Mouse (Mus musculus): ENCODE results near the gene Pmepa1.

The Pmepa1 gene

DNA sequence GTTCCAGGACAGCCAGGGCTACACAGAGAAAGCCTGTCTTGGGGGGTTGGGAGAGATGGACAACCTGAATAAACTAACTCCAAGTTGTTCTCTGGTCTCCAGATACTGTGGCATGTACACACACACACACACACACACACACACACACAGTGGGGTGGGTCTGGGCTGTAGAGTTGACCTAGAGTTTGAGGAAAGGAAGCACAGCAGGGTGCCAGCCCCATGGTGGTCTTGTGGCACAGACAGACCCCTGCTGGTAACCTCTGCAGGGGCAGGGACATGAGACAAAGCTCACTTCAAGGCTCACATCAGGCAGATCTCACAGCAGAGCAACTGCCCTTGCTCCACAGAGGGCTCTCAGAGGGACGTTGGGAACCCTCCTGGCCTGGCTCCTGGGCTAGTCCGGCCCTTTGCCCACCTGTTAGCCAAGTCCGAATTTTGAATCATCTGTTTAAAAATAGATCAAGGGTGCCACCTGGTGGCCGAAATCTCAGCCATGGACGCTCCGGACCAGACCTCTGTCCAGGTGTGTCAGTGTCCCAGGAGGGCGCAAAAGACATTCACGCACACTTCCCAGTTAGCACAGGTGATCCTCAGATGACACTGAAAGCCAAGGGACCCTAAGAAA is 92.4 kb downstream of the Pmepa1 start:
- DNase-seq: peak; percentile 27 to 48

DNA sequence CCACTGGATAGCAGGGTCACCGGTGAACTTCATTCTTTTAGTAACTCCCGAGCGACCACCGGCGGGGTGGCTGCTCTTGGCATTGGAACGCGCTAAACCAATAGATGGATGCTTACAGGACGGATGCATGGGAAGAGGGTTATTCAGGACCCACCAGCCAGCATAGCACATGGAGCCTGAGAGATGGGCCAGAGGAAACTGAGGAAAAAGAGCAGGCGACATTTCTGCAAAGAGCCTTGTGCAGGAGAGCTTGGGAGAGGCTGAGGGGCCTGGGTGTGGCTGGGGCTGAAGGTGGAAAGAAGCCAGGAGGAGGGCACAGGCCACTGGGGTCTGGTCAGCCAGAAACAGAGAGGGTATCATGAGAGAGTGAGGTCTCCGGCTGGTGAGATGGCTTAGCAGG is 93.0 kb downstream of the Pmepa1 start:
- DNase-seq: no peak

DNA sequence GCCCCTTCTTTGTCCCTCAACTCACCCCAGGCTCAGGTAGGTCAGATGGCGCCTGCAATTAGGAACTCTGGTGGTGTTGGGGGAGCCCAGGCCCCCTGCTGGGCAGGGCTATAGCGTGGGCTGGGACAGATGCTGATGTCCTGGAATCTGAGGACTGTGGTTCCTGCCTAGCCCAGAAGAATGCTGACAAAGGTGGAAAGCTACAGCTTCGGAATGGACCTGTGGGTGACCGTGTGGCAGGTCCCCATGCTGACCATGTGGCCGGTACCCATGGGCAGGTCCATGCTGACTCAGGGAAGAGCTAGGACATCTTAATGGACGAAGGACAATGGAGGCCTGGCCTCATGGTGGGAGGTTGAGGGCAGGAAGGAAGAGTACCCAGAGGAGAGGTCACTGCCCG is 93.5 kb downstream of the Pmepa1 start:
- no peak for DNase-seq

DNA sequence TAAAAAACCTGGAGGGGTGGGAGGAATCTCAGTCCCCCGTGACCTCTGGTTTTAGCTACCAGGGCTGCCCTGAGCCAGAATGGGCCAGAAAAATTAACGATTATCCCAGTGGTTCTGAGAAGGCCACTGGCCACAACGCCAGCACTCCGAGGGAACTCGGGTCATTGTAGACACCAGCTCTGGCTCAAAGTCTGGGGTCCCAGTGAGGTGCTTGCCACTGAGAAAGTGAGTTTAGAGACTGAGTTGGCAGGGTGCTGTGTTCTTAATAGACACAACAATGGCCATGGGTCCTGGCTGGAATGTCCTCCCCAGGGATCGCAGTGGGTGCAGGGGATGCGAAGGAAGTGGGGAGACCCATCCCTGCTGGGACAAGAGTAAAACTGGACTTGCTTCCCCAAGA is 94.4 kb downstream of the Pmepa1 start:
- no peak for DNase-seq

DNA sequence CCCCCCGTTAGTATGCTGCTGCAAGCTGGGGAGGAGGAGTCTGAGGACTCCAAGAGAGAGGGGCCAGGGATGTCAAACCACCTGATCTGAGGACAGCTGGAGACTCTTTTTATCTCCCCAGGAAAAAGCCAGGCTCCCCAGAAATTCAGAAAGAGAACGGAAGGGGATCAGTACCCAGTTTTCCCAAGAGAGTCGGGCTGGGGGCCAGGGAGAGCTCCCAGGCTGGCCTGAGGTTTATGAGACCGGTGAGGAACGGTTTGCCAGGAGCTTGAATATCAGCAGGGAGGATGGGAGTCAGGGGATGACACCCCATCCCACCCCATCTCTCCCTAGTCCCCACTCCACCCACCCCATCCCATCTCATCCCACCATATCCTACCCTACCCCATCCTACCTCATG is 94.8 kb downstream of the Pmepa1 start:
- DNase-seq: no peak

DNA sequence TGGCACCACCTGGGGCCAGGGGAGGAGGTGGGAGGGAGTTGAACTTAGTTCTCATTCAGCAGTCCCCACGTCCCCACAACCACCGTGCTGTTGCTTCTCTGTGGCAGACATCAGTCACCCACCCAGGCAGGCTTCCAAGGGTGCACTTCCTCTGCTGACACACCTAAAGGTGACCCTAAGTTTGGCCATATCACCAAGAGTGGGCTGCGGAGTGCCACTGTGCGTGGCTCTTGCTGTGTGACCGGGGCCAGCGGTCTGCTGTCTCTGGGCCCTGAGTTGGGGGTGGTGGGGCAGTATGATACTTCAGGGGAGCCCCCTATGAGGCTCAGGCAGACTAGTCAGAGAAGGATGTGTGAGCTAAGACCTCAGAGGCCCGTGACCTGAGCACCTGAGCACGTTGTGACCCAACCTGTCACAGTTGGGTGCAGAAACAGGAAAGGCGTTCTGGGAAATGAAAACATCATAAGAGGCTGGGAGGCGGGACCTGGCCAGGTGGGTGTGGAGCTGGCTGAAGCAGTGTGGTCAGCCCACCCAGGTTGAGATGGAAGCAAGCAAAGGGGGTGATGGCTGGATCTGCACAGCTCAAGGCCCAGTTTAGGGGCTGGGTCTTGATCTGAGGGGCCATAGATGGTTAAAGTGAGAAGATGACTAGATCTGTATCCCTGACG is 95.5 kb downstream of the Pmepa1 start:
- no peak for DNase-seq

DNA sequence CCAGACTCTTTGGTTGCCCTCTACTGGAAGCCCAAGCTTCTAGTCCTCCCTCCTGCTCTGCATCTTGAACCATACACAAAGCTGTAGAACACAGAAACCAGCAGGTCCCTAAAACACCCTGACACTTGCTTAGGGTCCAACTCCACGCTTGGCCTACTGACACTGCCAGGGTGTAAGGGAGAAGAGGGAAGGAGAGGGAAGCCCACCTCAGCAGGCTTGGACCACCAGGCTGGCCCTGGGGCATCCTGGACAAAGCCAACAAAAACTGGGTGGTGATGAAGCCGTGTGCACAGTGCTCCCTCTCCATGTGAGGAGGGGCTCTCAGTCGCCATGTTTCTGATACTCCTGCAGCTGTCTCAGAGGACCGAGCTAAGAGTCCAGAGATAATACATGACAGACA is 96.3 kb downstream of the Pmepa1 start:
- no peak for DNase-seq

DNA sequence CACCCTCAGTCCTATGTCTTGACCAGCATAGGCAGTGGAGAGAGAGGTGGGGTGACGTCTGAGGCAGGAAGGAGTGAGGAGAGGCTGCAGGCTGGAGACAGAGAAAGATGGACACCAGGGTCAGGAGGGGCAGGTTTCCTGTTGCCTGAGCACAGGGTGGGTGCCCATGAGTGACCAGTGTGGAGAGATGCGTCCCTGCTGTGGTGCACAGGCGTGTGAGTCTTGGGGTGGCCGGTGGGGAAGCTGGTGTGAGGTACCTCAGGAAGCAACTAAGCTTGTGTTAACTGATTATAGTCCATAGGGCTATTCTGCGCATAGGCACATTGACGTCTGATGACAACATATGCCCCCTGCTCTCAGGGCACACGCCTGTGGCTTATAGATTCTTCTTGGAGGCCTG is 97.3 kb downstream of the Pmepa1 start:
- DNase-seq: no peak

DNA sequence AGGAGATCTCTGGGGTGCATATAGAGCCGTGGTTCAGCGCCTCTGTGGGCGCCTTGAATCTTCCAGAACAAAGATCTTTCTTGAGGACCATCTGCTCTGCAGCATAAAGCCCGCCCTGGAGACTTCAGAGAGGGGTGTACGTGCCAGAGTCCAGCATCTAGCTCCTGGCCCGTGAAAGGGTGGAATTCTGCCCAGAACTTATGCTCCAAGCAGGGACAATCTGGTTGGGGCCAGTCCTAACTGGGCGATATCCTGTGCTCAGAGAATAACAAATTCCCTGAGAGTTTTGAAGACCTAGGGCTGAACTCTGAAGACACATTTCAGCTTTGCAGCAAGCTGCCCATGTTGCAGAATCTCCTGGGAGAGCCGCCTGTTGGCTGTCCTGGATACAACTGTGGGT is 98.4 kb downstream of the Pmepa1 start:
- no peak for DNase-seq

DNA sequence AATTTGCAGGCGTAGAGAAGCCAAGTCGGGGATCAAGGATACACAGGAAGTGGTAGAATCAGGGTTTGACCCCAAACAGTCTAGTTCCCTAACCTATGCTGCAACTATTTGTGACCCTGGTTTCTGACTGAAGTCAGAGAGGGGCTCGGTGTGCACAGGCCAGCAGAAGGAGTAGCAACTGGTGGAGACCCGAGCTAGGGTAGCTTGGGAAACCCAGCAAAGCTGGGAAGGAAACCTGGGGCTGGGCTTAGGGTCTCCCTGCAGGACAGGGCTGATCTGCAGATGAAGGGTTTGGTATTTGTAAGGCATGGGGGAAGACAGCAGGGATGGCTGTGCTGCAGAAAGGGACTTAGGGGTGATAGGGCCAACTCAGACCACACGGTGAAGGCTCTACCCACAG is 98.9 kb downstream of the Pmepa1 start:
- DNase-seq: no peak

DNA sequence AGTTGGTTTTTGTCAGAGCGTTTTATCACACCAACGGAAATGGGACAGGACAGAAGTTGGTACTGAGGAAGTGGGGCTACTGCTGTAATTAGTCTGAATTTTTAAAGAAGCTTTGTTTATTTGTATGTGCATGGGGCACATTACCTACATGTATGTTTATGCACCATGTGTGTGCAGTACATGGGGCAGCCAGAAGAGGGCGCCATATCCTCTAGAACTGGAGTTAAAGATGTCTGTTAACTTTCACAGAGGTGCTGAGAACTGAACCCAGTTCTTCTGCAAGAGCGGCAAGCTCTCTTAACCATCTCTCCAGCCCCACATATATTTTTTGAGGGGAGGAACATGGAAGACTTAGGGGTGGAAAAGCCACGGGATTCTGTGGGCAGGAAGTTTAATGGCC is 100.6 kb downstream of the Pmepa1 start:
- no peak for DNase-seq

DNA sequence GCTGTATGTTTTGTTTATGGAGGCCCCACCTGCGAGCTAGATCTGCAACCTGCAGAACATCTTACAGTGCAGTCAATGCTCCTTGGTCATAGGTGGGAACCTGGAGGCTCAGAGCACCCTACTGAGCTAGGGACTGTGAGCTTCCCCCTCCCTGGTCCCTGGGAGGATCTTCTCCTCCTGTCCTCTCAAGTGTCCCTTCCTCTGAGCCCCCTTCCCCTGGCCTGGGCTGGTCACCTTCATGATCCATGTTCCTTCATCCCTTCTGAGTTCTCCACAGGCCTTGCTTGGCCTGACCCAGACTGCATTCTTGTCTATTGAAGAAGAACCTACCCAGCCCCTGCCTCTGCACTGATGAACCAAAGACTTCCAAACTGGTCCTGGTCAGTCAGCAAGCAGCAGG is 101.8 kb downstream of the Pmepa1 start:
- no peak for DNase-seq
